Mouse (Mus musculus): Measurements from ENCODE around the gene BC005537. TPM values are rescaled to one million over a fixed set of nuclear protein-coding genes. Genes with fewer than 3 reads are reported as not detected.
A peak's percentile ranks its signal among the peaks of the same experiment; 100 is the strongest.

Gene BC005537
- 40.8 and 43.7 TPM in 2 replicates for polyA plus RNA-seq (2014; fragmentation: Nextera tagmentation; extraction: Ambion mirVana)

- peak; percentile 59 for ATAC-seq (ENCODE audit: low FRiP score)
- Histone ChIP-seq H3K27ac (peak within 1 kb of the TSS; percentile 97), H3K4me3 (replicated peaks; ENCODE audit: low read length) (peak within 1 kb of the TSS; percentile 96), H3K9ac (peak within 1 kb of the TSS; percentile 92), H3K36me3 (replicated peaks; ENCODE audit: control insufficient read depth, insufficient read depth) (peaks cover 18% of the 10 kb centered on the region), H3K4me2 (replicated peaks) (peak within 1 kb of the TSS; percentile 70), H3K9me3 (ENCODE audit: control insufficient read depth, low read length) (no peaks in the 10 kb centered on the region), H3K27me3 (ENCODE audit: control insufficient read depth, insufficient read depth, low read length) (no peaks in the 10 kb centered on the region), H3K4me1 (replicated peaks; ENCODE audit: control insufficient read depth, insufficient read depth, low read length) (peaks cover 30% of the 10 kb centered on the region)
- WGBS: under 1% methylated on average over 40 of the region's 74 CpGs
- peak; percentile 63 for DNase-seq (ENCODE audit: low spot score)
Observed at GRCm38 (mm10) chr13:24801308-24801921, at the start of gene BC005537. BC005537 (plus strand) TSS chr13:24801657.

GRCm38 (mm10) chr13:24756756-24757155, 44.7 kb upstream of the BC005537 start:
- no peaks in the 10 kb centered on the region for H3K27me3 ChIP-seq (ENCODE audit: control insufficient read depth, insufficient read depth, low read length)
- DNase-seq (ENCODE audit: low spot score) (no peak), ATAC-seq (ENCODE audit: low FRiP score) (no peak)
- WGBS: 95% methylated on average over 3 of the region's 3 CpGs
- H3K27ac ChIP-seq: no peak overlapping the region
- H3K36me3 ChIP-seq (replicated peaks; ENCODE audit: control insufficient read depth, insufficient read depth): no peaks in the 10 kb centered on the region
- H3K4me3 ChIP-seq (replicated peaks; ENCODE audit: low read length): no peak overlapping the region
- H3K9ac ChIP-seq: no peak overlapping the region
- no peak overlapping the region for H3K4me2 ChIP-seq (replicated peaks)
- H3K4me1 ChIP-seq (replicated peaks; ENCODE audit: control insufficient read depth, insufficient read depth, low read length): peaks cover 5% of the 10 kb centered on the region; the same call in 1 of the 2 replicates
- H3K9me3 ChIP-seq (ENCODE audit: control insufficient read depth, low read length): no peaks in the 10 kb centered on the region

GRCm38 (mm10) chr13:24757820-24758564, 43.5 kb upstream of the BC005537 start:
- Histone ChIP-seq H3K36me3 (replicated peaks; ENCODE audit: control insufficient read depth, insufficient read depth) (no peaks in the 10 kb centered on the region), H3K9me3 (ENCODE audit: control insufficient read depth, low read length) (no peaks in the 10 kb centered on the region), H3K4me3 (replicated peaks; ENCODE audit: low read length) (no peak overlapping the region), H3K4me2 (replicated peaks) (no peak overlapping the region), H3K9ac (no peak overlapping the region), H3K27me3 (ENCODE audit: control insufficient read depth, insufficient read depth, low read length) (no peaks in the 10 kb centered on the region), H3K4me1 (replicated peaks; ENCODE audit: control insufficient read depth, insufficient read depth, low read length) (peaks cover 5% of the 10 kb centered on the region; the same call in 1 of the 2 replicates), H3K27ac (no peak overlapping the region)
- 80% methylated on average over 12 of the region's 12 CpGs for WGBS
- no peak for ATAC-seq (ENCODE audit: low FRiP score)
- no peak for DNase-seq (ENCODE audit: low spot score)

GRCm38 (mm10) chr13:24759451-24759850, 42.0 kb upstream of the BC005537 start:
- no peaks in the 10 kb centered on the region for H3K36me3 ChIP-seq (replicated peaks; ENCODE audit: control insufficient read depth, insufficient read depth)
- 93% methylated on average over 10 of the region's 10 CpGs for WGBS
- ATAC-seq (ENCODE audit: low FRiP score) (no peak), DNase-seq (ENCODE audit: low spot score) (no peak)
- H3K27me3 ChIP-seq (ENCODE audit: control insufficient read depth, insufficient read depth, low read length): no peaks in the 10 kb centered on the region
- H3K4me3 ChIP-seq (replicated peaks; ENCODE audit: low read length): no peak overlapping the region
- H3K4me1 ChIP-seq (replicated peaks; ENCODE audit: control insufficient read depth, insufficient read depth, low read length): peaks cover 5% of the 10 kb centered on the region; the same call in 1 of the 2 replicates
- H3K9me3 ChIP-seq (ENCODE audit: control insufficient read depth, low read length): no peaks in the 10 kb centered on the region
- no peak overlapping the region for H3K9ac ChIP-seq
- no peak overlapping the region for H3K4me2 ChIP-seq (replicated peaks)
- H3K27ac ChIP-seq: no peak overlapping the region

- Histone ChIP-seq H3K4me1 (replicated peaks; ENCODE audit: control insufficient read depth, insufficient read depth, low read length) (peaks cover 5% of the 10 kb centered on the region; the same call in 1 of the 2 replicates), H3K27me3 (ENCODE audit: control insufficient read depth, insufficient read depth, low read length) (no peaks in the 10 kb centered on the region), H3K27ac (no peak overlapping the region), H3K9me3 (ENCODE audit: control insufficient read depth, low read length) (no peaks in the 10 kb centered on the region), H3K4me2 (replicated peaks) (peak overlapping the region; percentile 57), H3K9ac (no peak overlapping the region; the same call in 1 of the 2 replicates), H3K36me3 (replicated peaks; ENCODE audit: control insufficient read depth, insufficient read depth) (no peaks in the 10 kb centered on the region), H3K4me3 (replicated peaks; ENCODE audit: low read length) (no peak overlapping the region)
- ATAC-seq (ENCODE audit: low FRiP score) (no peak), DNase-seq (ENCODE audit: low spot score) (no peak)
- WGBS: 67% methylated on average over 5 of the region's 5 CpGs
Observed at GRCm38 (mm10) chr13:24760351-24760870, 41.0 kb upstream of the BC005537 start.

GRCm38 (mm10) chr13:24761083-24761402, 40.4 kb upstream of the BC005537 start:
- peaks cover 5% of the 10 kb centered on the region; the same call in 1 of the 2 replicates for H3K4me1 ChIP-seq (replicated peaks; ENCODE audit: control insufficient read depth, insufficient read depth, low read length)
- DNase-seq (ENCODE audit: low spot score) (no peak), ATAC-seq (ENCODE audit: low FRiP score) (no peak; the same call in 1 of the 2 replicates)
- peak overlapping the region; percentile 91 for H3K4me3 ChIP-seq (replicated peaks; ENCODE audit: low read length)
- no peaks in the 10 kb centered on the region for H3K9me3 ChIP-seq (ENCODE audit: control insufficient read depth, low read length)
- H3K36me3 ChIP-seq (replicated peaks; ENCODE audit: control insufficient read depth, insufficient read depth): no peaks in the 10 kb centered on the region
- no peaks in the 10 kb centered on the region for H3K27me3 ChIP-seq (ENCODE audit: control insufficient read depth, insufficient read depth, low read length)
- no peak overlapping the region for H3K27ac ChIP-seq
- WGBS: 12% methylated on average over 10 of the region's 10 CpGs
- H3K4me2 ChIP-seq (replicated peaks): peak overlapping the region; percentile 57
- peak overlapping the region; percentile 55 for H3K9ac ChIP-seq

- H3K4me1 ChIP-seq (replicated peaks; ENCODE audit: control insufficient read depth, insufficient read depth, low read length): peaks cover 5% of the 10 kb centered on the region; the same call in 1 of the 2 replicates
- under 1% methylated on average over 78 of the region's 79 CpGs for WGBS
- DNase-seq (ENCODE audit: low spot score) (peak; percentile 82), ATAC-seq (ENCODE audit: low FRiP score) (peak; percentile 96)
- H3K27ac ChIP-seq: 0 out of 2 replicates have a peak within 1 kb of the TSS, but pooled peaks have one; percentile 39
- no peaks in the 10 kb centered on the region for H3K9me3 ChIP-seq (ENCODE audit: control insufficient read depth, low read length)
- H3K36me3 ChIP-seq (replicated peaks; ENCODE audit: control insufficient read depth, insufficient read depth): no peaks in the 10 kb centered on the region
- peak within 1 kb of the TSS; percentile 55 for H3K9ac ChIP-seq
- H3K4me2 ChIP-seq (replicated peaks): peak within 1 kb of the TSS; percentile 57
- peak within 1 kb of the TSS; percentile 91 for H3K4me3 ChIP-seq (replicated peaks; ENCODE audit: low read length)
- no peaks in the 10 kb centered on the region for H3K27me3 ChIP-seq (ENCODE audit: control insufficient read depth, insufficient read depth, low read length)
Observed at GRCm38 (mm10) chr13:24761403-24762227, 39.8 kb upstream of the BC005537 start, which contains the start of gene Gmnn. Gmnn (minus strand) TSS chr13:24761923.

- WGBS: 49% methylated on average over 4 of the region's 4 CpGs
- H3K9ac ChIP-seq: peak overlapping the region; percentile 55; the same call in 1 of the 2 replicates
- peak overlapping the region; percentile 57 for H3K4me2 ChIP-seq (replicated peaks)
- H3K4me3 ChIP-seq (replicated peaks; ENCODE audit: low read length): peak overlapping the region; percentile 91
- H3K9me3 ChIP-seq (ENCODE audit: control insufficient read depth, low read length): no peaks in the 10 kb centered on the region
- H3K27me3 ChIP-seq (ENCODE audit: control insufficient read depth, insufficient read depth, low read length): no peaks in the 10 kb centered on the region
- 0 out of 2 replicates have a peak, but pooled peaks have one; percentile 13 for ATAC-seq (ENCODE audit: low FRiP score)
- DNase-seq (ENCODE audit: low spot score): no peak
- no peak overlapping the region for H3K27ac ChIP-seq
- H3K36me3 ChIP-seq (replicated peaks; ENCODE audit: control insufficient read depth, insufficient read depth): no peaks in the 10 kb centered on the region
- peaks cover 5% of the 10 kb centered on the region; the same call in 1 of the 2 replicates for H3K4me1 ChIP-seq (replicated peaks; ENCODE audit: control insufficient read depth, insufficient read depth, low read length)
Observed at GRCm38 (mm10) chr13:24762254-24762653, 39.2 kb upstream of the BC005537 start.
